In genomic region chr2:29271803-29272518, GRCm38 (mm10) we compare ENCODE assay signal across 9 mouse cellular contexts. TPM values are rescaled to one million over a fixed set of nuclear protein-coding genes. Genes with fewer than 3 reads are reported as not detected.
DNase-seq lines count a peak whose midpoint lies in the region; ATAC-seq and TF ChIP-seq lines count a peak whose summit lies in the region.
"Had no signal": no experiment of that assay in that cellular context is flagged by ENCODE, and none has a peak within 500 bp of the region (broad histone marks: within the 10 kb centered on the region; RNA-seq: fewer than 3 reads in every experiment).

No protein-coding gene starts in this region.

- ATAC-seq in midbrain, postnatal 0 days (ENCODE audit: low FRiP score): 0 out of 2 replicates have a peak, but pooled peaks have one; percentile 47

- no peak for TF ChIP-seq CTCF in midbrain, postnatal 0 days (IDR thresholded peaks at IDR 0.05)

- 28% methylated on average over 7 of the region's 7 CpGs for WGBS in midbrain, postnatal 0 days

- no peaks in the 10 kb centered on the region for H3K9me3 ChIP-seq in midbrain, postnatal 0 days (ENCODE audit: low read length)
- H3K9me3 ChIP-seq: limb, embryonic 12.5 days had no signal

- H3K4me1 ChIP-seq in midbrain, postnatal 0 days (ENCODE audit: insufficient read depth, low read length): no peaks in the 10 kb centered on the region

- H3K4me2 ChIP-seq in midbrain, postnatal 0 days (ENCODE audit: low read depth, low read length, poor library complexity, severe bottlenecking): no peak overlapping the region
- H3K4me2 ChIP-seq: limb, embryonic 12.5 days had no signal

- no peak overlapping the region for H3K9ac ChIP-seq in midbrain, postnatal 0 days (replicated peaks; ENCODE audit: low read length, poor library complexity, severe bottlenecking)
- H3K9ac ChIP-seq: limb, embryonic 12.5 days had no signal

- no peaks in the 10 kb centered on the region for H3K27me3 ChIP-seq in midbrain, postnatal 0 days (ENCODE audit: insufficient read depth, low read length)

- no peaks in the 10 kb centered on the region for H3K36me3 ChIP-seq in midbrain, postnatal 0 days (ENCODE audit: insufficient read depth, low read length)
- H3K36me3 ChIP-seq: limb, embryonic 12.5 days had no signal

- DNase-seq in layer of hippocampus, postnatal 10 days (ENCODE audit: low spot score in 2 of 2): peak; percentile 43 to 53
- no peak for DNase-seq in layer of hippocampus, adult 9-10 months (ENCODE audit: low spot score)
- DNase-seq in fibroblast of lung, adult 2 months (ENCODE audit: low read depth): peak; percentile 21
- DNase-seq in kidney, postnatal 14 days: peak; percentile 64
- DNase-seq in midbrain, postnatal 0 days (ENCODE audit: low spot score): peak; percentile 71
- no peak for DNase-seq in spleen, postnatal 4 days (ENCODE audit: low spot score in 2 of 2)
- no peak for DNase-seq in yolk sac, embryonic 10.5 days (ENCODE audit: low spot score)
- DNase-seq in cerebellum, adult 11-12 months: no peak

- no peak overlapping the region for H3K4me3 ChIP-seq in midbrain, postnatal 0 days (ENCODE audit: low read depth, low read length)
- H3K4me3 ChIP-seq: limb, embryonic 12.5 days had no signal

- no peak overlapping the region for H3K27ac ChIP-seq in midbrain, postnatal 0 days (ENCODE audit: low read depth, low read length)
- H3K27ac ChIP-seq: limb, embryonic 12.5 days had no signal

RNA-seq across cellular contexts. Expression of gene Ntng2, which starts 19.2 kb away (rescaled TPM):
- total RNA-seq in layer of hippocampus, postnatal 10 days (2021): 100 to 1,000 TPM; 134 to 147 TPM
- 52.4 and 52.6 TPM in 2 replicates for total RNA-seq in midbrain, postnatal 0 days (2014; rRNA removed)
- 7.9 and 8.7 TPM in 2 replicates for polyA plus RNA-seq in midbrain, postnatal 0 days (2015; fragmentation: Nextera tagmentation; extraction: Ambion mirVana)

Comparison
In these comparisons a context has a peak if more than half of its experiments do, and no peak if none do; other contexts are left out.
1. DNase-seq: peak in layer of hippocampus, postnatal 10 days (2 of 2), fibroblast of lung, adult 2 months (single experiment), kidney, postnatal 14 days (single experiment) and midbrain, postnatal 0 days (single experiment); none in layer of hippocampus, adult 9-10 months (single experiment), spleen, postnatal 4 days (0 of 2), yolk sac, embryonic 10.5 days (single experiment) and cerebellum, adult 11-12 months (single experiment).